Mouse (Mus musculus): ENCODE data around the gene Fzd7.

GRCm38 (mm10) chr1:59522456-59522855, 40.2 kb downstream of the Fzd7 start:
- TF ChIP-seq REST (IDR thresholded peaks at IDR 0.05; ENCODE audit: insufficient read depth, insufficient read length) (no peak), USF1 (IDR thresholded peaks at IDR 0.05; ENCODE audit: low read depth) (no peak), TCF3 (IDR thresholded peaks at IDR 0.05; ENCODE audit: insufficient read length, low read depth) (no peak), POLR2A (IDR thresholded peaks at IDR 0.05; ENCODE audit: insufficient read length, low read depth) (no peak), MYOD1 (IDR thresholded peaks at IDR 0.05; ENCODE audit: control insufficient read depth in 1 of 3, insufficient read length in 2 of 3, low read depth in 2 of 3) (no peak), E2F4 (IDR thresholded peaks at IDR 0.05; ENCODE audit: insufficient read depth) (no peak), MYOG (IDR thresholded peaks at IDR 0.05; ENCODE audit: control insufficient read depth in 1 of 3, insufficient read depth in 1 of 3, insufficient read length in 2 of 3, low read depth in 2 of 3) (no peak), MAX (IDR thresholded peaks at IDR 0.05; ENCODE audit: low read depth) (no peak), POLR2AphosphoS2 (IDR thresholded peaks at IDR 0.05; ENCODE audit: insufficient read length, low read depth) (no peak)
